Mouse (Mus musculus) MEL (cell line): Measurements from ENCODE around the gene Frmpd2. TPM values are rescaled to one million over a fixed set of nuclear protein-coding genes. Genes with fewer than 3 reads are reported as not detected.

Source experiments
- DNase-seq: peaks from one replicate; pipeline ENCODE4 v3.0.0; 2011; ENCODE audit warnings: low read depth, low spot score
- H3K27ac ChIP-seq: 2 replicates; pipeline ENCODE4 v1.5.1; 2012; ENCODE audit warnings: low read depth, mild to moderate bottlenecking, control low read depth, low read length, moderate library complexity; ENCODE audit not compliant: control insufficient read depth
- H3K27me3 ChIP-seq, 2 experiments: fragments of 150-350 bp in 1 of 2; sonication (generic) in 1 of 2; 2 replicates each; pipeline ENCODE4 v1.6.1; 2012; ENCODE audit warnings: low read length in 2 of 2, mild to moderate bottlenecking in 2 of 2, improper control_type of control experiment in 1 of 2, moderate library complexity in 1 of 2; ENCODE audit not compliant: insufficient read depth in 2 of 2, control insufficient read depth in 1 of 2
- H3K36me3 ChIP-seq, 2 experiments: 2 replicates each; pipeline ENCODE4 v1.6.1; 2012 to 2014; ENCODE audit warnings: low read length in 2 of 2, improper control_type of control experiment in 1 of 2, inconsistent platforms in 1 of 2, mild to moderate bottlenecking in 1 of 2; ENCODE audit not compliant: insufficient read depth in 2 of 2, control insufficient read depth in 1 of 2
- H3K4me1 ChIP-seq, 2 experiments: fragments of 150-350 bp in 1 of 2; sonication (generic) in 1 of 2; 2 replicates each; pipeline ENCODE4 v1.6.1; 2012; ENCODE audit warnings: low read length in 2 of 2, improper control_type of control experiment in 1 of 2, mild to moderate bottlenecking in 1 of 2; ENCODE audit not compliant: insufficient read depth in 2 of 2, control insufficient read depth in 1 of 2
- H3K4me3 ChIP-seq, 2 experiments: fragments of 150-350 bp in 1 of 2; sonication (generic) in 1 of 2; 2 replicates each; pipeline ENCODE4 v1.5.1; 2012; ENCODE audit warnings: low read depth in 2 of 2, low read length in 2 of 2, mild to moderate bottlenecking in 2 of 2, moderate library complexity in 2 of 2, control low read depth in 1 of 2, improper control_type of control experiment in 1 of 2; ENCODE audit not compliant: control insufficient read depth in 1 of 2, insufficient read depth in 1 of 2
- H3K79me2 ChIP-seq: 2 replicates; pipeline ENCODE4 v1.6.1; 2012; ENCODE audit warnings: mild to moderate bottlenecking, low read length, moderate library complexity; ENCODE audit not compliant: control insufficient read depth, poor library complexity, insufficient read depth
- H3K9ac ChIP-seq: 2 replicates; pipeline ENCODE4 v1.6.1; 2012; ENCODE audit warnings: low read depth, mild to moderate bottlenecking, control low read depth, low read length, moderate library complexity; ENCODE audit not compliant: control insufficient read depth, poor library complexity, severe bottlenecking
- H3K9me3 ChIP-seq: fragments of 150-350 bp; sonication (generic); replicated peaks from 2 replicates; pipeline ENCODE4 v1.6.1; 2012; ENCODE audit warnings: mild to moderate bottlenecking, low read length, improper control_type of control experiment, moderate library complexity; ENCODE audit not compliant: insufficient read depth
- CHD2 ChIP-seq: IDR thresholded peaks from 2 replicates; pipeline ENCODE4 v1.6.1; 2011; ENCODE audit warnings: low read length, improper control_type of control experiment
- E2F4 ChIP-seq: IDR thresholded peaks from 2 replicates; pipeline ENCODE4 v1.6.1; 2011; ENCODE audit warnings: low read depth, low read length, improper control_type of control experiment, borderline replicate concordance
- ELF1 ChIP-seq: IDR thresholded peaks from 2 replicates; pipeline ENCODE4 v1.6.1; 2014; ENCODE audit warnings: low read depth, mild to moderate bottlenecking, inconsistent platforms, low read length, improper control_type of control experiment, moderate library complexity
- EP300 ChIP-seq, 2 experiments: IDR thresholded peaks; 2 replicates each; pipeline ENCODE4 v1.6.1; 2011; ENCODE audit warnings: improper control_type of control experiment in 2 of 2, low read length in 2 of 2, low read depth in 1 of 2, mild to moderate bottlenecking in 1 of 2
- GABPA ChIP-seq: IDR thresholded peaks from 2 replicates; pipeline ENCODE4 v1.6.1; 2012; ENCODE audit warnings: low read depth, mild to moderate bottlenecking, inconsistent platforms, low read length, improper control_type of control experiment, moderate library complexity
- HCFC1 ChIP-seq: IDR thresholded peaks from 2 replicates; pipeline ENCODE4 v1.6.1; 2012; ENCODE audit warnings: low read depth, mild to moderate bottlenecking, inconsistent platforms, low read length, improper control_type of control experiment, moderate library complexity
- JUND ChIP-seq: IDR thresholded peaks from 2 replicates; pipeline ENCODE4 v1.6.1; 2011; ENCODE audit warnings: low read depth, mild to moderate bottlenecking, improper control_type of control experiment, low read length
- MAZ ChIP-seq: IDR thresholded peaks from 2 replicates; pipeline ENCODE4 v1.6.1; 2012; ENCODE audit warnings: low read depth, mild to moderate bottlenecking, inconsistent platforms, low read length, improper control_type of control experiment
- MEF2A ChIP-seq: IDR thresholded peaks from 2 replicates; pipeline ENCODE4 v1.6.1; 2014; ENCODE audit warnings: low read depth, mild to moderate bottlenecking, inconsistent platforms, low read length, improper control_type of control experiment; ENCODE audit not compliant: poor library complexity, insufficient replicate concordance, severe bottlenecking; ENCODE audit errors: extremely low read depth
- MXI1 ChIP-seq: IDR thresholded peaks from 2 replicates; pipeline ENCODE4 v1.6.1; 2011; ENCODE audit warnings: mild to moderate bottlenecking, low read depth, low read length, improper control_type of control experiment
- MYC ChIP-seq: IDR thresholded peaks from 2 replicates; pipeline ENCODE4 v1.6.1; 2011; ENCODE audit warnings: low read depth, mild to moderate bottlenecking, low read length, improper control_type of control experiment, moderate library complexity
- NELFE ChIP-seq: IDR thresholded peaks from 2 replicates; pipeline ENCODE4 v1.6.1; 2011; ENCODE audit warnings: low read depth, low read length, improper control_type of control experiment
- NRF1 ChIP-seq: IDR thresholded peaks from 2 replicates; pipeline ENCODE4 v1.6.1; 2014; ENCODE audit warnings: low read depth, mild to moderate bottlenecking, inconsistent platforms, low read length, improper control_type of control experiment, moderate library complexity; ENCODE audit not compliant: poor library complexity, insufficient read depth, severe bottlenecking
- POLR2AphosphoS2 ChIP-seq: IDR thresholded peaks from 2 replicates; pipeline ENCODE4 v1.6.1; 2011; ENCODE audit warnings: low read length, improper control_type of control experiment
- TAL1 ChIP-seq: IDR thresholded peaks from 2 replicates; pipeline ENCODE4 v1.6.1; 2012; ENCODE audit warnings: mild to moderate bottlenecking, inconsistent platforms, low read length, moderate library complexity, mixed read lengths
- TBP ChIP-seq: IDR thresholded peaks from 2 replicates; pipeline ENCODE4 v1.8.0; 2011; ENCODE audit warnings: low read depth, low read length, improper control_type of control experiment
- TCF12 ChIP-seq: IDR thresholded peaks from 2 replicates; pipeline ENCODE4 v1.6.1; 2014; ENCODE audit warnings: low read depth, mild to moderate bottlenecking, inconsistent platforms, low read length, improper control_type of control experiment, moderate library complexity
- UBTF ChIP-seq: IDR thresholded peaks from 2 replicates; pipeline ENCODE4 v1.6.1; 2012; ENCODE audit warnings: low read depth, mild to moderate bottlenecking, inconsistent platforms, low read length, improper control_type of control experiment, moderate library complexity, borderline replicate concordance; ENCODE audit not compliant: insufficient read depth
- ZKSCAN1 ChIP-seq: IDR thresholded peaks from 2 replicates; pipeline ENCODE4 v1.6.1; 2012; ENCODE audit warnings: low read depth, mild to moderate bottlenecking, inconsistent platforms, low read length, improper control_type of control experiment, moderate library complexity
- polyA plus RNA-seq, 2 experiments: library from polyadenylated mRNA; stranded (reverse) in 1 of 2; unstranded in 1 of 2; fragments of >175 nt in 1 of 2; fragments of >200 nt in 1 of 2; gene quantifications; 2 replicates each; pipeline versions ENCODE4 v1.2.1 to v1.2.4; 2012; ENCODE audit warnings: low replicate concordance in 2 of 2, low read depth in 1 of 2; ENCODE audit not compliant: insufficient read length in 2 of 2, insufficient read depth in 1 of 2, missing spikeins in 1 of 2
- total RNA-seq: library from RNA; depleted of rRNA; stranded (reverse); fragments of 300-350 nt; gene quantifications from 2 replicates; pipeline ENCODE4 v1.2.3, GENCODE M21; 2012; rRNA removed

Frmpd2 gene
- total RNA-seq: not detected in 2 replicates
- polyA plus RNA-seq: not detected

GRCm38 (mm10) chr14:33471331-33471730 lies at the start of gene Frmpd2:
TSS of gene Frmpd2 (plus strand) at chr14:33471696.
- H3K4me3 ChIP-seq: no peak within 1 kb of the TSS
- TF ChIP-seq E2F4 (no peak), ZKSCAN1 (no peak), UBTF (no peak), HCFC1 (no peak), NRF1 (no peak), ELF1 (no peak), JUND (no peak), TBP (no peak), MAZ (no peak), CHD2 (no peak), GABPA (no peak), MYC (no peak), NELFE (no peak), POLR2AphosphoS2 (no peak), MEF2A (no peak), TCF12 (no peak), MXI1 (no peak)
- H3K9me3 ChIP-seq: no peaks in the 10 kb centered on the region
- DNase-seq: no peak
- H3K79me2 ChIP-seq: no peaks in the 10 kb centered on the region
- H3K27ac ChIP-seq: no peak within 1 kb of the TSS
- H3K36me3 ChIP-seq: no peaks in the 10 kb centered on the region
- no peak within 1 kb of the TSS for H3K9ac ChIP-seq
- peaks cover 0 to 3% of the 10 kb centered on the region in 2 experiments; a peak in 3 of 4 replicates for H3K27me3 ChIP-seq
- H3K4me1 ChIP-seq: no peaks in the 10 kb centered on the region

GRCm38 (mm10) chr14:33423003-33423402 lies 48.5 kb upstream of the Frmpd2 start:
- Histone ChIP-seq H3K27ac (no peak overlapping the region), H3K4me1 (peaks cover 6 to 22% of the 10 kb centered on the region in 2 experiments), H3K27me3 (no peaks in the 10 kb centered on the region), H3K4me3 (no peak overlapping the region), H3K9me3 (no peaks in the 10 kb centered on the region), H3K36me3 (peaks cover 0 to 15% of the 10 kb centered on the region in 2 experiments; a peak in 2 of 4 replicates), H3K79me2 (peaks cover 31% of the 10 kb centered on the region)
- DNase-seq: peak; percentile 30
- 0 out of 4 replicates have a peak, but pooled peaks of 1 of the 2 experiments have one; percentile 18 for TF ChIP-seq EP300 (IDR thresholded peaks at IDR 0.05; ENCODE audit: low read depth in 1 of 2, low read length in 2 of 2)
- no peak for TF ChIP-seq TAL1
- no peak for TF ChIP-seq JUND
- TF ChIP-seq, all 39 proteins: peak for 1
- H3K9ac ChIP-seq: no peak overlapping the region
